In genomic region chr8:121085011-121085410, GRCm38 (mm10) we compare ENCODE assay signal across 8 mouse cellular contexts. TPM values are rescaled to one million over a fixed set of nuclear protein-coding genes. Genes with fewer than 3 reads are reported as not detected.
DNase-seq lines count a peak whose midpoint lies in the region; ATAC-seq lines count a peak whose summit lies in the region.

No protein-coding gene starts in this region.

- peak overlapping the region; percentile 47; the same call in 1 of the 2 replicates for H3K9ac ChIP-seq in heart, embryonic 16.5 days (ENCODE audit: low read length)
- H3K9ac ChIP-seq in embryonic facial prominence, embryonic 12.5 days = peak overlapping the region; percentile 73
- peak overlapping the region; percentile 89 for H3K9ac ChIP-seq in intestine, embryonic 16.5 days (ENCODE audit: low read depth, low read length)
- no peak overlapping the region for H3K9ac ChIP-seq in midbrain, embryonic 16.5 days (ENCODE audit: low read depth, low read length)

- intact Hi-C loops in heart, postnatal 25 days (cut with DNase I) = no loop called here

- ATAC-seq in heart, embryonic 16.5 days (replicated peaks; ENCODE audit: extremely low read depth, insufficient read depth, low FRiP score) = no peak
- no peak for ATAC-seq in embryonic facial prominence, embryonic 12.5 days (ENCODE audit: insufficient number of reproducible peaks, insufficient read depth, low FRiP score, low TSS enrichment)
- no peak for ATAC-seq in intestine, embryonic 16.5 days
- ATAC-seq in midbrain, embryonic 16.5 days = no peak

- H3K9me3 ChIP-seq in heart, embryonic 16.5 days (replicated peaks; ENCODE audit: control insufficient read depth, low read length) = no peaks in the 10 kb centered on the region
- no peaks in the 10 kb centered on the region for H3K9me3 ChIP-seq in embryonic facial prominence, embryonic 12.5 days
- no peaks in the 10 kb centered on the region for H3K9me3 ChIP-seq in intestine, embryonic 16.5 days (ENCODE audit: control insufficient read depth, low read length)
- H3K9me3 ChIP-seq in midbrain, embryonic 16.5 days (replicated peaks; ENCODE audit: control insufficient read depth, low read length, poor library complexity, severe bottlenecking) = no peaks in the 10 kb centered on the region

- peaks cover 9% of the 10 kb centered on the region for H3K4me1 ChIP-seq in heart, embryonic 16.5 days (ENCODE audit: control insufficient read depth, insufficient read depth, low read length)
- peaks cover 34% of the 10 kb centered on the region for H3K4me1 ChIP-seq in embryonic facial prominence, embryonic 12.5 days
- peaks cover 4% of the 10 kb centered on the region; the same call in 1 of the 2 replicates for H3K4me1 ChIP-seq in intestine, embryonic 16.5 days (ENCODE audit: control insufficient read depth, insufficient read depth, low read length)
- H3K4me1 ChIP-seq in midbrain, embryonic 16.5 days (ENCODE audit: control insufficient read depth, insufficient read depth, low read length) = peaks cover 18% of the 10 kb centered on the region

- no peaks in the 10 kb centered on the region for H3K36me3 ChIP-seq in heart, embryonic 16.5 days (ENCODE audit: control insufficient read depth, insufficient read depth)
- no peaks in the 10 kb centered on the region for H3K36me3 ChIP-seq in embryonic facial prominence, embryonic 12.5 days
- H3K36me3 ChIP-seq in intestine, embryonic 16.5 days (ENCODE audit: control insufficient read depth, insufficient read depth, low read length) = no peaks in the 10 kb centered on the region
- H3K36me3 ChIP-seq in midbrain, embryonic 16.5 days (ENCODE audit: control insufficient read depth, insufficient read depth, low read length) = no peaks in the 10 kb centered on the region

- H3K4me2 ChIP-seq in heart, embryonic 16.5 days (ENCODE audit: low read depth, low read length) = peak overlapping the region; percentile 91
- peak overlapping the region; percentile 95 for H3K4me2 ChIP-seq in embryonic facial prominence, embryonic 12.5 days (replicated peaks)
- H3K4me2 ChIP-seq in intestine, embryonic 16.5 days (ENCODE audit: low read depth, low read length) = peak overlapping the region; percentile 77
- H3K4me2 ChIP-seq in midbrain, embryonic 16.5 days (ENCODE audit: low read length) = no peak overlapping the region

- WGBS in heart, embryonic 16.5 days = 6% methylated on average over 30 of the region's 30 CpGs
- 2% methylated on average over 30 of the region's 30 CpGs for WGBS in embryonic facial prominence, embryonic 12.5 days
- 3% methylated on average over 30 of the region's 30 CpGs for WGBS in intestine, embryonic 16.5 days
- WGBS in midbrain, embryonic 16.5 days = 2% methylated on average over 30 of the region's 30 CpGs

- peak overlapping the region; percentile 63 for H3K4me3 ChIP-seq in heart, embryonic 16.5 days (ENCODE audit: low read length)
- peak overlapping the region; percentile 53 for H3K4me3 ChIP-seq in embryonic facial prominence, embryonic 12.5 days
- peak overlapping the region; percentile 62 for H3K4me3 ChIP-seq in intestine, embryonic 16.5 days (ENCODE audit: low read length)
- 0 out of 2 replicates have a peak overlapping the region, but pooled peaks have one; percentile 4 for H3K4me3 ChIP-seq in midbrain, embryonic 16.5 days (ENCODE audit: low read depth, low read length)

- no peak overlapping the region for H3K27ac ChIP-seq in heart, embryonic 16.5 days (ENCODE audit: low read length)
- H3K27ac ChIP-seq in embryonic facial prominence, embryonic 12.5 days = peak overlapping the region; percentile 91; the same call in 1 of the 2 replicates
- peak overlapping the region; percentile 90 for H3K27ac ChIP-seq in intestine, embryonic 16.5 days (ENCODE audit: low read length)
- H3K27ac ChIP-seq in midbrain, embryonic 16.5 days (ENCODE audit: low read length) = no peak overlapping the region

- H3K27me3 ChIP-seq in heart, embryonic 16.5 days (ENCODE audit: control insufficient read depth, insufficient read depth, low read length) = peaks cover 96% of the 10 kb centered on the region
- peaks cover 85% of the 10 kb centered on the region for H3K27me3 ChIP-seq in embryonic facial prominence, embryonic 12.5 days
- peaks cover 83% of the 10 kb centered on the region for H3K27me3 ChIP-seq in intestine, embryonic 16.5 days (replicated peaks; ENCODE audit: control insufficient read depth, insufficient read depth, low read length)
- peaks cover 68% of the 10 kb centered on the region for H3K27me3 ChIP-seq in midbrain, embryonic 16.5 days (ENCODE audit: control insufficient read depth, insufficient read depth, low read depth, low read length)

- no peak for DNase-seq in heart, postnatal 25 days (ENCODE audit: low spot score)
- DNase-seq in spleen, postnatal 10 days (ENCODE audit: low spot score in 2 of 2) = no peak
- DNase-seq in thymus, adult 18-20 months = no peak
- no peak for DNase-seq in urinary bladder, adult 18-20 months (ENCODE audit: low spot score in 2 of 2)

RNA-seq across cellular contexts. Expression of gene Foxf1, which starts 0.8 kb away (rescaled TPM):
- polyA plus RNA-seq in heart, embryonic 16.5 days (2015; fragmentation: Nextera tagmentation; extraction: Ambion mirVana) = 1.9 and 8.9 TPM in 2 replicates
- total RNA-seq in heart, postnatal 25 days (2021) = under 1 TPM in 1 of 2 experiments, not detected in 1; 0.20 TPM
- 35.0 and 35.9 TPM in 2 replicates for polyA plus RNA-seq in embryonic facial prominence, embryonic 12.5 days (2016; fragmentation: Nextera tagmentation; extraction: Ambion mirVana)
- polyA plus RNA-seq in intestine, embryonic 16.5 days (2015; fragmentation: Nextera tagmentation; extraction: Ambion mirVana) = 86.9 and 88.3 TPM in 2 replicates
- polyA plus RNA-seq in midbrain, embryonic 16.5 days (2015; fragmentation: Nextera tagmentation; extraction: Ambion mirVana) = 0.91 and 1.1 TPM in 2 replicates

RNA-seq across cellular contexts. Expression of gene Mthfsd, which starts 23.2 kb away (rescaled TPM):
- polyA plus RNA-seq in heart, embryonic 16.5 days (2015; fragmentation: Nextera tagmentation; extraction: Ambion mirVana) = 32.1 and 32.3 TPM in 2 replicates
- total RNA-seq in heart, postnatal 25 days (2021) = 10 to 100 TPM; 13.2 to 14.2 TPM
- polyA plus RNA-seq in embryonic facial prominence, embryonic 12.5 days (2016; fragmentation: Nextera tagmentation; extraction: Ambion mirVana) = 66.9 and 75.0 TPM in 2 replicates
- 48.9 TPM in 2 replicates for polyA plus RNA-seq in intestine, embryonic 16.5 days (2015; fragmentation: Nextera tagmentation; extraction: Ambion mirVana)
- 52.3 and 53.0 TPM in 2 replicates for polyA plus RNA-seq in midbrain, embryonic 16.5 days (2015; fragmentation: Nextera tagmentation; extraction: Ambion mirVana)

RNA-seq across cellular contexts. Expression of gene Foxc2, which starts 31.0 kb away (rescaled TPM):
- polyA plus RNA-seq in heart, embryonic 16.5 days (2015; fragmentation: Nextera tagmentation; extraction: Ambion mirVana) = 3.5 and 4.4 TPM in 2 replicates
- total RNA-seq in heart, postnatal 25 days (2021) = 1 to 10 TPM; 2.0 to 2.2 TPM
- polyA plus RNA-seq in embryonic facial prominence, embryonic 12.5 days (2016; fragmentation: Nextera tagmentation; extraction: Ambion mirVana) = 26.8 and 29.8 TPM in 2 replicates
- 0.20 and 0.22 TPM in 2 replicates for polyA plus RNA-seq in intestine, embryonic 16.5 days (2015; fragmentation: Nextera tagmentation; extraction: Ambion mirVana)
- 1.7 and 2.0 TPM in 2 replicates for polyA plus RNA-seq in midbrain, embryonic 16.5 days (2015; fragmentation: Nextera tagmentation; extraction: Ambion mirVana)

RNA-seq across cellular contexts. Expression of gene Foxl1, which starts 42.7 kb away (rescaled TPM):
- 0.49 and 0.62 TPM in 2 replicates for polyA plus RNA-seq in heart, embryonic 16.5 days (2015; fragmentation: Nextera tagmentation; extraction: Ambion mirVana)
- under 1 TPM in 1 of 2 experiments, not detected in 1; 0.16 TPM for total RNA-seq in heart, postnatal 25 days (2021)
- 4.6 and 5.2 TPM in 2 replicates for polyA plus RNA-seq in embryonic facial prominence, embryonic 12.5 days (2016; fragmentation: Nextera tagmentation; extraction: Ambion mirVana)
- polyA plus RNA-seq in intestine, embryonic 16.5 days (2015; fragmentation: Nextera tagmentation; extraction: Ambion mirVana) = 5.2 and 5.8 TPM in 2 replicates
- 0.06 TPM in 1 of 2 replicates, not detected in the other for polyA plus RNA-seq in midbrain, embryonic 16.5 days (2015; fragmentation: Nextera tagmentation; extraction: Ambion mirVana)

Comparison
In these comparisons a context has a peak if more than half of its experiments do, and no peak if none do; other contexts are left out.
1. H3K27ac ChIP-seq: peak in embryonic facial prominence, embryonic 12.5 days (single experiment) and intestine, embryonic 16.5 days (single experiment); none in heart, embryonic 16.5 days (single experiment) and midbrain, embryonic 16.5 days (single experiment).
2. H3K4me3 ChIP-seq: peak in every context shown above with its lines; median percentile 63 in heart, embryonic 16.5 days; 62 in intestine, embryonic 16.5 days; 53 in embryonic facial prominence, embryonic 12.5 days; 4 in midbrain, embryonic 16.5 days.